Mouse (Mus musculus): ENCODE results near the gene Tspo. TPM values are rescaled to one million over a fixed set of nuclear protein-coding genes. Genes with fewer than 3 reads are reported as not detected.

The Tspo gene
- polyA plus RNA-seq, 1 experiment from 2014 or later, result 16.3 TPM

DNA sequence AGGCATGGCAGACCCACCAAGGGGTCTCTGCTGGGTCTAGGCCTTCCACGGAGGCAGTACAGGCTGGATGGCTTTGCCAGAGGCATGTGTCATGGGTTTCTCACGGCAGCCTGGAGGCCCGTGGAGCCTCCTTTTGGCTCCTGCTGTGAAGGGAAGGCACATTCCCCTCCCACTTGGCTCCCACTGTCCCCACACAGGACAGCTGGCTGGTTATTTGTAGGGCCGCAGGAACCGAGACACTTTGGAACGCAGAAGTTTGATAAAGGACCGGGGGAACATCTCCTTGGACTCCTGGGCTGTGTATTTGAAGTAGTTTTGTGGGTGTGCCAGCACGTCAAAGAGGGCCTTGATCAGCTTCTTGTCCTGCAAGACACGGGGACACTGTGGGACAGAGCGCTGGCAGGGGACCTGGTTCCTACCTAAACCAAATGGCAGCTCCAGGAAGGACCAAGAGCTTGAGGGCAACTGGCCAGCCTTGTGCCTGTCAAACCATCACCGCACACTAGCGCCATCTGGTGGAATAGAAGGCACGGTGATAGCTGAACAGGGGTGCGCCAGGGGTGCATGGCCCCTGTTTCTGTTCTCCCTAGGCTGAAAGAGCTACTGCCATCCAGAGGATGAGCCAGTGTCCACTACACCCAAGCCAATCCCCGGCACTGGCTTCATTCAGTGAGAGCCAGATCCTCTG lies 43.9 kb downstream of the Tspo start:
- no peaks in the 10 kb centered on the region for H3K27me3 ChIP-seq
- H3K36me3 ChIP-seq (replicated peaks), result peaks cover 8% of the 10 kb centered on the region
- 59% methylated on average over 15 of the region's 15 CpGs for WGBS
- no peak overlapping the region for H3K4me2 ChIP-seq
- no peak overlapping the region for H3K9ac ChIP-seq
- H3K9me3 ChIP-seq, result no peaks in the 10 kb centered on the region
- no peak overlapping the region for H3K4me3 ChIP-seq (replicated peaks)
- no peak overlapping the region for H3K27ac ChIP-seq
- ATAC-seq (ENCODE audit: low FRiP score), result no peak
- no peaks in the 10 kb centered on the region for H3K4me1 ChIP-seq

- no peak for ATAC-seq (ENCODE audit: low FRiP score)
- Histone ChIP-seq H3K27ac (no peak overlapping the region), H3K9ac (no peak overlapping the region), H3K9me3 (no peaks in the 10 kb centered on the region), H3K27me3 (no peaks in the 10 kb centered on the region), H3K4me3 (replicated peaks) (no peak overlapping the region), H3K4me2 (no peak overlapping the region), H3K4me1 (no peaks in the 10 kb centered on the region), H3K36me3 (replicated peaks) (peaks cover 36% of the 10 kb centered on the region)
- WGBS, result 94% methylated on average over 3 of the region's 3 CpGs
These were observed 51.9 kb downstream of the Tspo start for GRCm38 (mm10) chr15:83615245-83615644.

Small RNAs within 50 kb of the gene (microRNA-seq; reads per million reads assigned to microRNA genes)
- not detected for gene Gm24575

Other genes starting within 250 kb of the Tspo start
- 35.3 and 37.3 TPM in 2 replicates for gene Arfgap3, start 213.3 kb upstream of the Tspo start, polyA plus RNA-seq (2016; fragmentation: Nextera tagmentation; extraction: Ambion mirVana)
- 37.0 and 40.7 TPM in 2 replicates for gene Pacsin2, start 99.0 kb upstream of the Tspo start, polyA plus RNA-seq (2016; fragmentation: Nextera tagmentation; extraction: Ambion mirVana)
- 57.0 and 62.4 TPM in 2 replicates for gene Ttll1, start 52.7 kb upstream of the Tspo start, polyA plus RNA-seq (2016; fragmentation: Nextera tagmentation; extraction: Ambion mirVana)
- gene Bik, start 36.7 kb upstream of the Tspo start, polyA plus RNA-seq (2016; fragmentation: Nextera tagmentation; extraction: Ambion mirVana), result 1.4 and 1.7 TPM in 2 replicates
- gene Mcat, start 195 bp downstream of the Tspo start, polyA plus RNA-seq (2016; fragmentation: Nextera tagmentation; extraction: Ambion mirVana), result 37.4 and 38.8 TPM in 2 replicates
- 45.9 and 49.9 TPM in 2 replicates for gene Ttll12, start 31.6 kb downstream of the Tspo start, polyA plus RNA-seq (2016; fragmentation: Nextera tagmentation; extraction: Ambion mirVana)
- gene Scube1, start 161.4 kb downstream of the Tspo start, polyA plus RNA-seq (2016; fragmentation: Nextera tagmentation; extraction: Ambion mirVana), result 17.9 and 20.4 TPM in 2 replicates
- 30.6 and 41.1 TPM in 2 replicates for gene Mpped1, start 215.9 kb downstream of the Tspo start, polyA plus RNA-seq (2016; fragmentation: Nextera tagmentation; extraction: Ambion mirVana)